Mouse (Mus musculus): ENCODE data around the gene Mgat5. TPM values are rescaled to one million over a fixed set of nuclear protein-coding genes. Genes with fewer than 3 reads are reported as not detected.

Mgat5 gene
- polyA plus RNA-seq, 1 experiment from 2014 or later, result 15.0 TPM

- WGBS, result 78% methylated on average over 4 of the region's 4 CpGs
- Histone ChIP-seq H3K4me2 (no peak overlapping the region), H3K4me3 (no peak overlapping the region), H3K9ac (no peak overlapping the region), H3K36me3 (no peaks in the 10 kb centered on the region), H3K27me3 (no peaks in the 10 kb centered on the region), H3K4me1 (replicated peaks) (peaks cover 22% of the 10 kb centered on the region), H3K27ac (replicated peaks) (no peak overlapping the region), H3K9me3 (no peaks in the 10 kb centered on the region)
- no peak for ATAC-seq (ENCODE audit: low FRiP score, low read depth)
Measured at GRCm38 (mm10) chr1:127219621-127220020, 14.8 kb downstream of the Mgat5 start.

- 81% methylated on average over 8 of the region's 8 CpGs for WGBS
- no peak for ATAC-seq (ENCODE audit: low FRiP score, low read depth)
- Histone ChIP-seq H3K36me3 (no peaks in the 10 kb centered on the region), H3K9me3 (no peaks in the 10 kb centered on the region), H3K27me3 (no peaks in the 10 kb centered on the region), H3K4me2 (no peak overlapping the region), H3K27ac (replicated peaks) (no peak overlapping the region), H3K4me3 (no peak overlapping the region), H3K9ac (no peak overlapping the region), H3K4me1 (replicated peaks) (peaks cover 11% of the 10 kb centered on the region)
Measured at GRCm38 (mm10) chr1:127221998-127222736, 17.4 kb downstream of the Mgat5 start.

- Histone ChIP-seq H3K36me3 (no peaks in the 10 kb centered on the region), H3K9me3 (no peaks in the 10 kb centered on the region), H3K4me3 (no peak overlapping the region), H3K4me2 (no peak overlapping the region), H3K27ac (replicated peaks) (no peak overlapping the region), H3K4me1 (replicated peaks) (no peaks in the 10 kb centered on the region), H3K27me3 (no peaks in the 10 kb centered on the region), H3K9ac (no peak overlapping the region)
- 94% methylated on average over 5 of the region's 5 CpGs for WGBS
- ATAC-seq (ENCODE audit: low FRiP score, low read depth), result no peak
Measured at GRCm38 (mm10) chr1:127225060-127225459, 20.2 kb downstream of the Mgat5 start.

- ATAC-seq (ENCODE audit: low FRiP score, low read depth), result no peak
Measured at GRCm38 (mm10) chr1:127229011-127229410, 24.2 kb downstream of the Mgat5 start.

GRCm38 (mm10) chr1:127230468-127230867 is 25.7 kb downstream of the Mgat5 start:
- WGBS, result 85% methylated on average over 2 of the region's 2 CpGs
- no peak for ATAC-seq (ENCODE audit: low FRiP score, low read depth)

More at GRCm38 (mm10) chr1:127229011-127229410, 24.2 kb downstream of the Mgat5 start:
- H3K9me3 ChIP-seq, result no peaks in the 10 kb centered on the region
- H3K9ac ChIP-seq, result no peak overlapping the region
- H3K27me3 ChIP-seq, result no peaks in the 10 kb centered on the region
- H3K4me2 ChIP-seq, result no peak overlapping the region
- H3K4me1 ChIP-seq (replicated peaks), result no peaks in the 10 kb centered on the region
- WGBS, result 92% methylated on average over 2 of the region's 2 CpGs
- H3K27ac ChIP-seq (replicated peaks), result no peak overlapping the region
- H3K36me3 ChIP-seq, result no peaks in the 10 kb centered on the region
- H3K4me3 ChIP-seq, result no peak overlapping the region

GRCm38 (mm10) chr1:127233191-127233651 is 28.4 kb downstream of the Mgat5 start:
- H3K27ac ChIP-seq (replicated peaks), result no peak overlapping the region
- no peaks in the 10 kb centered on the region for H3K4me1 ChIP-seq (replicated peaks)
- WGBS, result 84% methylated on average over 4 of the region's 4 CpGs
- no peak overlapping the region for H3K4me3 ChIP-seq
- no peaks in the 10 kb centered on the region for H3K27me3 ChIP-seq
- H3K9me3 ChIP-seq, result no peaks in the 10 kb centered on the region
- H3K36me3 ChIP-seq, result no peaks in the 10 kb centered on the region
- ATAC-seq (ENCODE audit: low FRiP score, low read depth), result no peak
- H3K9ac ChIP-seq, result no peak overlapping the region
- no peak overlapping the region for H3K4me2 ChIP-seq

More at GRCm38 (mm10) chr1:127230468-127230867, 25.7 kb downstream of the Mgat5 start:
- Histone ChIP-seq H3K36me3 (no peaks in the 10 kb centered on the region), H3K9ac (no peak overlapping the region), H3K9me3 (no peaks in the 10 kb centered on the region), H3K4me3 (no peak overlapping the region), H3K4me1 (replicated peaks) (no peaks in the 10 kb centered on the region), H3K4me2 (no peak overlapping the region), H3K27ac (replicated peaks) (no peak overlapping the region), H3K27me3 (no peaks in the 10 kb centered on the region)

- Histone ChIP-seq H3K36me3 (no peaks in the 10 kb centered on the region), H3K9me3 (no peaks in the 10 kb centered on the region), H3K4me2 (no peak overlapping the region), H3K27ac (replicated peaks) (no peak overlapping the region), H3K4me1 (replicated peaks) (peaks cover 15% of the 10 kb centered on the region), H3K27me3 (no peaks in the 10 kb centered on the region), H3K9ac (no peak overlapping the region), H3K4me3 (no peak overlapping the region)
- no peak for ATAC-seq (ENCODE audit: low FRiP score, low read depth)
- 82% methylated on average over 4 of the region's 4 CpGs for WGBS
Measured at GRCm38 (mm10) chr1:127235157-127235556, 30.3 kb downstream of the Mgat5 start.

GRCm38 (mm10) chr1:127236396-127236795 is 31.6 kb downstream of the Mgat5 start:
- no peaks in the 10 kb centered on the region for H3K27me3 ChIP-seq
- no peak for ATAC-seq (ENCODE audit: low FRiP score, low read depth)

GRCm38 (mm10) chr1:127238871-127239314 is 34.1 kb downstream of the Mgat5 start:
- peak overlapping the region; percentile 53 for H3K27ac ChIP-seq (replicated peaks)
- peaks cover 17% of the 10 kb centered on the region for H3K4me1 ChIP-seq (replicated peaks)
- ATAC-seq (ENCODE audit: low FRiP score, low read depth), result peak; percentile 38; the same call in 1 of the 2 replicates
- no peaks in the 10 kb centered on the region for H3K9me3 ChIP-seq
- H3K27me3 ChIP-seq, result no peaks in the 10 kb centered on the region
- H3K36me3 ChIP-seq, result no peaks in the 10 kb centered on the region
- 34% methylated on average over 6 of the region's 6 CpGs for WGBS
- no peak overlapping the region for H3K9ac ChIP-seq
- H3K4me3 ChIP-seq, result no peak overlapping the region
- H3K4me2 ChIP-seq, result no peak overlapping the region

More at GRCm38 (mm10) chr1:127236396-127236795, 31.6 kb downstream of the Mgat5 start:
- Histone ChIP-seq H3K4me2 (no peak overlapping the region), H3K36me3 (no peaks in the 10 kb centered on the region), H3K27ac (replicated peaks) (no peak overlapping the region), H3K4me3 (no peak overlapping the region), H3K9ac (no peak overlapping the region), H3K9me3 (no peaks in the 10 kb centered on the region), H3K4me1 (replicated peaks) (peaks cover 17% of the 10 kb centered on the region)
- WGBS, result 67% methylated on average over 8 of the region's 8 CpGs

GRCm38 (mm10) chr1:127239914-127240313 is 35.1 kb downstream of the Mgat5 start:
- ATAC-seq (ENCODE audit: low FRiP score, low read depth), result peak; percentile 55; the same call in 1 of the 2 replicates
- H3K9ac ChIP-seq, result no peak overlapping the region
- WGBS, result 25% methylated on average over 6 of the region's 6 CpGs
- H3K9me3 ChIP-seq, result no peaks in the 10 kb centered on the region
- H3K27me3 ChIP-seq, result no peaks in the 10 kb centered on the region
- H3K4me3 ChIP-seq, result no peak overlapping the region
- peak overlapping the region; percentile 53; the same call in 1 of the 2 replicates for H3K27ac ChIP-seq (replicated peaks)
- no peaks in the 10 kb centered on the region for H3K36me3 ChIP-seq
- peaks cover 17% of the 10 kb centered on the region for H3K4me1 ChIP-seq (replicated peaks)
- no peak overlapping the region for H3K4me2 ChIP-seq

GRCm38 (mm10) chr1:127242151-127242887 is 37.5 kb downstream of the Mgat5 start:
- no peak overlapping the region for H3K9ac ChIP-seq
- H3K36me3 ChIP-seq, result no peaks in the 10 kb centered on the region
- WGBS, result 83% methylated on average over 15 of the region's 15 CpGs
- no peak overlapping the region for H3K27ac ChIP-seq (replicated peaks)
- no peaks in the 10 kb centered on the region for H3K9me3 ChIP-seq
- no peak overlapping the region for H3K4me2 ChIP-seq
- H3K4me3 ChIP-seq, result no peak overlapping the region
- no peak for ATAC-seq (ENCODE audit: low FRiP score, low read depth)
- H3K4me1 ChIP-seq (replicated peaks), result peaks cover 17% of the 10 kb centered on the region
- H3K27me3 ChIP-seq, result no peaks in the 10 kb centered on the region
